Mouse (Mus musculus) C2C12 (cell line): ENCODE measurements around the gene Ece2. TPM values are rescaled to one million over a fixed set of nuclear protein-coding genes. Genes with fewer than 3 reads are reported as not detected.

Experiments
- H3K27me3 ChIP-seq: one replicate; pipeline ENCODE4 v1.6.1; 2011; ENCODE audit not compliant: control insufficient read depth, insufficient read depth, insufficient read length
- H3K36me3 ChIP-seq: one replicate; pipeline ENCODE4 v1.6.1; 2011; ENCODE audit not compliant: control insufficient read depth, insufficient read depth
- H3K4me3 ChIP-seq: one replicate; pipeline ENCODE4 v1.5.1; 2011; ENCODE audit warnings: mild to moderate bottlenecking, control low read depth; ENCODE audit not compliant: poor library complexity, insufficient read depth, severe bottlenecking
- H3K79me2 ChIP-seq: one replicate; pipeline ENCODE4 v1.6.1; 2011; ENCODE audit not compliant: control insufficient read depth, insufficient read depth
- H3K79me3 ChIP-seq: one replicate; pipeline ENCODE4 v1.6.1; 2011; ENCODE audit warnings: low read depth, control low read depth
- H3ac ChIP-seq: one replicate; pipeline ENCODE3; 2011; ENCODE audit warnings: low read depth; ENCODE audit not compliant: control insufficient read depth, insufficient read length
- CEBPB ChIP-seq: IDR thresholded peaks from one replicate; pipeline ENCODE4 v1.6.1; 2011; ENCODE audit warnings: low read depth, mild to moderate bottlenecking, control low read depth, moderate library complexity
- CTCF ChIP-seq: IDR thresholded peaks from one replicate; pipeline ENCODE4 v1.5.1; 2011; ENCODE audit not compliant: control insufficient read depth, insufficient read depth, insufficient read length
- FOSL1 ChIP-seq: IDR thresholded peaks from one replicate; pipeline ENCODE4 v1.8.0; 2011; ENCODE audit warnings: mild to moderate bottlenecking, low read length; ENCODE audit not compliant: poor library complexity, insufficient read depth, severe bottlenecking
- MAX ChIP-seq: IDR thresholded peaks from one replicate; pipeline ENCODE4 v1.6.1; 2011; ENCODE audit warnings: mild to moderate bottlenecking, control low read depth
- MYOD1 ChIP-seq: IDR thresholded peaks from one replicate; pipeline ENCODE4 v1.6.1; 2011; ENCODE audit warnings: low read depth; ENCODE audit not compliant: control insufficient read depth, insufficient read length
- MYOG ChIP-seq: IDR thresholded peaks from one replicate; pipeline ENCODE4 v1.6.1; 2011; ENCODE audit not compliant: control insufficient read depth, insufficient read length; ENCODE audit errors: extremely low read depth
- USF1 ChIP-seq: IDR thresholded peaks from one replicate; pipeline ENCODE4 v1.6.1; 2011; ENCODE audit warnings: low read depth, mild to moderate bottlenecking, control low read depth, moderate library complexity
- polyA plus RNA-seq: library from polyadenylated mRNA; unstranded; fragments of >200 nt; fragmentation: generic; extraction: Trizol; gene quantifications from one replicate; pipeline ENCODE4 v1.2.1, GENCODE M21; 2012; ENCODE audit warnings: missing spikeins

The Ece2 gene
- polyA plus RNA-seq, 1 experiment: 5.0 TPM

- TF ChIP-seq CTCF (no peak), MYOD1 (no peak), CEBPB (no peak), MAX (no peak), FOSL1 (no peak), USF1 (no peak), MYOG (no peak)
- H3K79me3 ChIP-seq: peaks cover 48% of the 10 kb centered on the region
- peaks cover 60% of the 10 kb centered on the region for H3K79me2 ChIP-seq
- peak overlapping the region; percentile 94 for H3ac ChIP-seq
- no peaks in the 10 kb centered on the region for H3K27me3 ChIP-seq
- H3K36me3 ChIP-seq: peaks cover 45% of the 10 kb centered on the region
- H3K4me3 ChIP-seq: peak overlapping the region; percentile 93
Measured at GRCm38 (mm10) chr16:20673706-20674303, 44.2 kb downstream of the Ece2 start.

GRCm38 (mm10) chr16:20675213-20675612 lies 45.6 kb downstream of the Ece2 start:
- H3ac ChIP-seq: no peak overlapping the region
- H3K27me3 ChIP-seq: no peaks in the 10 kb centered on the region
- H3K4me3 ChIP-seq: peak overlapping the region; percentile 11
- peaks cover 59% of the 10 kb centered on the region for H3K36me3 ChIP-seq
- no peak for TF ChIP-seq CEBPB
- no peak for TF ChIP-seq CTCF
- TF ChIP-seq MYOD1: no peak
- TF ChIP-seq USF1: no peak
- no peak for TF ChIP-seq MYOG
- no peak for TF ChIP-seq FOSL1
- TF ChIP-seq MAX: no peak
- peaks cover 74% of the 10 kb centered on the region for H3K79me2 ChIP-seq
- peaks cover 60% of the 10 kb centered on the region for H3K79me3 ChIP-seq

DNA sequence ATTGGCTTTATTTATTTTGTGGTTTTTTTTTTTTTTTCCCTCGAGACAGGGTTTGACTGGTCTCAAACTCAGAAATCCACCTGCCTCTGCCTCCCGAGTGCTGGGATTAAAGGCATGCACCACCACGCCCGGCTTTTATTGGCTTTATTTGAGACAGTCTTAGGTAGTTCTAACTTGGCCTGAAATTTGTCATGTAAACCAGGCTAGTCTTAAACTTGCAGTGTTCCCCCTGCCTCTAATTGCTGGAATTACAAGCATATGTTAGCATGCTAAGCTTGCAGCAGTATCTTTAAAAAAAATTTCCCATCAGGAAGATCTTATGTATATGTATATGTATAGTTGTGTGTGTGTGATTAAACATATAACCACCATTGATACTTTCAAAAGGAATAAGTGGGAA lies 47.1 kb downstream of the Ece2 start:
- peaks cover 89% of the 10 kb centered on the region for H3K79me2 ChIP-seq
- TF ChIP-seq FOSL1 (no peak), MYOD1 (no peak), CTCF (no peak), MYOG (no peak), CEBPB (no peak), USF1 (no peak), MAX (no peak)
- H3ac ChIP-seq: no peak overlapping the region
- H3K36me3 ChIP-seq: peaks cover 74% of the 10 kb centered on the region
- no peaks in the 10 kb centered on the region for H3K27me3 ChIP-seq
- no peak overlapping the region for H3K4me3 ChIP-seq
- peaks cover 64% of the 10 kb centered on the region for H3K79me3 ChIP-seq

DNA sequence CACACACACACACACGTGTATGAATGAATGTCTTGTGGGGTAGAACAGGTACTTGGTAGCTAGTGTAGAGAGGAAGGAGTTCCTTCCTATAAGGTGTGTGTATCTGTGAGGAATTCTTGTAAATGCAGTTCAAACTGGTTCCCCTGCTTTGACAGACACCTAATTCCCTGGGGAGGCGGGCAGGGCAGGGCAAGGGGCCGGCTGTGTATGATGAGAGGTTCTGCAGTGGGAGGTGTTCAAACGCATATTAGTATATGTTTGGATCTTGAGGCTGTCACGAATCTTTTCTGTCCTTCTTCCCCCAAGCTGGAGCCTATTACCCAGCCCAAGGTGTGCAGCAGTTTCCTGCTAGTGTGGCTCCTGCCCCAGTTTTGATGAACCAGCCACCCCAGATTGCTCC lies 47.8 kb downstream of the Ece2 start:
- H3K79me3 ChIP-seq: peaks cover 69% of the 10 kb centered on the region
- TF ChIP-seq MYOD1: no peak
- TF ChIP-seq USF1: no peak
- no peak for TF ChIP-seq MAX
- no peak for TF ChIP-seq CEBPB
- TF ChIP-seq CTCF: no peak
- TF ChIP-seq MYOG: no peak
- TF ChIP-seq FOSL1: no peak
- H3K79me2 ChIP-seq: peaks cover 94% of the 10 kb centered on the region
- no peak overlapping the region for H3K4me3 ChIP-seq
- H3K36me3 ChIP-seq: peaks cover 80% of the 10 kb centered on the region
- H3ac ChIP-seq: no peak overlapping the region
- H3K27me3 ChIP-seq: no peaks in the 10 kb centered on the region

GRCm38 (mm10) chr16:20677974-20678675 lies 48.5 kb downstream of the Ece2 start:
- TF ChIP-seq MYOD1 (no peak), USF1 (no peak), MYOG (no peak), FOSL1 (no peak), MAX (no peak), CEBPB (no peak), CTCF (no peak)
- Histone ChIP-seq H3K79me2 (peaks cover 90% of the 10 kb centered on the region), H3K36me3 (peaks cover 88% of the 10 kb centered on the region), H3K79me3 (peaks cover 69% of the 10 kb centered on the region), H3K27me3 (no peaks in the 10 kb centered on the region), H3ac (no peak overlapping the region), H3K4me3 (no peak overlapping the region)

GRCm38 (mm10) chr16:20690774-20691173 lies 61.1 kb downstream of the Ece2 start:
- TF ChIP-seq USF1 (no peak), FOSL1 (no peak), CTCF (no peak)
- peaks cover 75% of the 10 kb centered on the region for H3K36me3 ChIP-seq

More at GRCm38 (mm10) chr16:20690774-20691173, 61.1 kb downstream of the Ece2 start:
- H3ac ChIP-seq: no peak overlapping the region
- H3K4me3 ChIP-seq: no peak overlapping the region
- H3K27me3 ChIP-seq: no peaks in the 10 kb centered on the region
- peaks cover 9% of the 10 kb centered on the region for H3K79me2 ChIP-seq
- peaks cover under 1% of the 10 kb centered on the region for H3K79me3 ChIP-seq
